In genomic region chr2:27959275-27959674, GRCm38 (mm10) we compare ENCODE assay signal across 21 mouse cellular contexts.
A peak's percentile ranks its signal among the peaks of the same experiment; 100 is the strongest.
DNase-seq lines count a peak whose midpoint lies in the region; ATAC-seq and TF ChIP-seq lines count a peak whose summit lies in the region.
"Had no signal": no experiment of that assay in that cellular context is flagged by ENCODE, and none has a peak within 500 bp of the region (broad histone marks: within the 10 kb centered on the region; RNA-seq: fewer than 3 reads in every experiment).

No protein-coding gene starts in this region.

- H3K4me1 ChIP-seq in forebrain, postnatal 0 days (ENCODE audit: insufficient read depth): no peaks in the 10 kb centered on the region
- H3K4me1 ChIP-seq in forebrain, embryonic 12.5 days: peaks cover 18% of the 10 kb centered on the region
- H3K4me1 ChIP-seq in cerebellum, adult 2 months (ENCODE audit: control insufficient read depth, insufficient read depth, low read length): peaks cover 14% of the 10 kb centered on the region
- H3K4me1 ChIP-seq: megakaryocyte, embryonic 14.5 days had no signal

- H3K27me3 ChIP-seq in forebrain, postnatal 0 days (ENCODE audit: insufficient read depth, low read length): no peaks in the 10 kb centered on the region
- H3K27me3 ChIP-seq in forebrain, embryonic 12.5 days: no peaks in the 10 kb centered on the region
- H3K27me3 ChIP-seq in cerebellum, adult 2 months (ENCODE audit: control insufficient read depth, insufficient read depth, low read length): no peaks in the 10 kb centered on the region
- H3K27me3 ChIP-seq: forebrain, embryonic 13.5 days; limb, embryonic 15.5 days; lung, embryonic 15.5 days had no signal

- H3K4me3 ChIP-seq in forebrain, postnatal 0 days (ENCODE audit: low read depth, low read length): no peak overlapping the region
- H3K4me3 ChIP-seq in forebrain, embryonic 12.5 days (replicated peaks): no peak overlapping the region
- H3K4me3 ChIP-seq in left cerebral cortex, adult 2 months: no peak overlapping the region
- H3K4me3 ChIP-seq in cerebellum, adult 2 months (replicated peaks; ENCODE audit: insufficient read depth, low read depth, low read length): no peak overlapping the region
- H3K4me3 ChIP-seq: forebrain, embryonic 13.5 days; limb, embryonic 15.5 days; lung, embryonic 15.5 days; megakaryocyte, embryonic 14.5 days had no signal

- no peak for DNase-seq in forebrain, postnatal 0 days
- DNase-seq in left cerebral cortex, adult 2 months (ENCODE audit: extremely low spot score in 1 of 2, low spot score in 2 of 2): no peak
- no peak for DNase-seq in left cerebral cortex, adult 9 months (ENCODE audit: low spot score in 2 of 2)
- peak; percentile 33 for DNase-seq in 3T3-L1 (ENCODE audit: low read depth, low spot score)
- DNase-seq in cerebellum, adult 2 months: no peak
- no peak for DNase-seq in cerebellum, postnatal 36 days
- DNase-seq: cerebellum, adult 18-20 months; gastrocnemius, postnatal 14 days; heart, adult 18-20 months; heart, postnatal 4 days; kidney, adult 2 months; kidney, postnatal 4 days; thymus, postnatal 36 days had no signal

- no peaks in the 10 kb centered on the region for H3K9me3 ChIP-seq in forebrain, postnatal 0 days (ENCODE audit: low read length)
- H3K9me3 ChIP-seq in forebrain, embryonic 12.5 days: no peaks in the 10 kb centered on the region
- H3K9me3 ChIP-seq: forebrain, embryonic 13.5 days; limb, embryonic 15.5 days; lung, embryonic 15.5 days; megakaryocyte, embryonic 14.5 days had no signal

- ATAC-seq in forebrain, postnatal 0 days: no peak
- no peak for ATAC-seq in forebrain, embryonic 12.5 days (ENCODE audit: low FRiP score)
- ATAC-seq in megakaryocyte progenitor cell, adult 5-6 weeks (replicated peaks; ENCODE audit: poor library complexity): 0 out of 2 replicates have a peak, but pooled peaks have one; percentile 31
- ATAC-seq: CD4-positive, CD25-positive, alpha-beta regulatory T cell, adult 4 months; forebrain, embryonic 13.5 days; midbrain, embryonic 16.5 days had no signal

- intact Hi-C loops in left cerebral cortex, adult 2 months (cut with DNase I): no loop called here

- H3K4me2 ChIP-seq in forebrain, postnatal 0 days (ENCODE audit: low read depth): no peak overlapping the region
- no peak overlapping the region for H3K4me2 ChIP-seq in forebrain, embryonic 12.5 days
- H3K4me2 ChIP-seq: forebrain, embryonic 13.5 days; limb, embryonic 15.5 days; lung, embryonic 15.5 days had no signal

- H3K27ac ChIP-seq in forebrain, postnatal 0 days (ENCODE audit: low read depth, low read length): no peak overlapping the region
- no peak overlapping the region for H3K27ac ChIP-seq in forebrain, embryonic 12.5 days
- no peak overlapping the region for H3K27ac ChIP-seq in left cerebral cortex, adult 2 months
- H3K27ac ChIP-seq in cerebellum, adult 2 months (ENCODE audit: insufficient read depth, low read length): no peak overlapping the region
- H3K27ac ChIP-seq: forebrain, embryonic 13.5 days; limb, embryonic 15.5 days; lung, embryonic 15.5 days had no signal

- TF ChIP-seq CTCF in forebrain, postnatal 0 days (IDR thresholded peaks at IDR 0.05; ENCODE audit: low read depth): peak; percentile 19; the same call in 1 of the 2 replicates
- peak; percentile 13 for TF ChIP-seq CTCF in left cerebral cortex, adult 2 months (IDR thresholded peaks at IDR 0.05)
- TF ChIP-seq CTCF in cerebellum, adult 2 months (IDR thresholded peaks at IDR 0.05; ENCODE audit: borderline replicate concordance, insufficient read depth, low read depth, low read length): no peak

- no peaks in the 10 kb centered on the region for H3K36me3 ChIP-seq in forebrain, postnatal 0 days (ENCODE audit: insufficient read depth)
- no peaks in the 10 kb centered on the region for H3K36me3 ChIP-seq in forebrain, embryonic 12.5 days (replicated peaks)

- TF ChIP-seq POLR2A in cerebellum, adult 2 months (IDR thresholded peaks at IDR 0.05; ENCODE audit: borderline replicate concordance, insufficient read depth, low read length): no peak

- 74% methylated on average over 6 of the region's 6 CpGs for WGBS in forebrain, postnatal 0 days
- 78% methylated on average over 6 of the region's 6 CpGs for WGBS in forebrain, embryonic 12.5 days
- 76% methylated on average over 6 of the region's 6 CpGs for WGBS in cerebellum, adult 2 months

- H3K9ac ChIP-seq in forebrain, postnatal 0 days: no peak overlapping the region
- H3K9ac ChIP-seq in forebrain, embryonic 12.5 days: no peak overlapping the region
- H3K9ac ChIP-seq: forebrain, embryonic 13.5 days; limb, embryonic 15.5 days; lung, embryonic 15.5 days had no signal
